Mouse (Mus musculus) cortical plate, adult 2 months (tissue): ENCODE results near the gene Ism2. TPM values are rescaled to one million over a fixed set of nuclear protein-coding genes. Genes with fewer than 3 reads are reported as not detected.

ENCODE experiments used
- H3K27ac ChIP-seq: fragments of 200-500 bp; 2 replicates; pipeline ENCODE4 v1.5.1; 2012; ENCODE audit warnings: low read length, control low read depth, inconsistent platforms; ENCODE audit not compliant: insufficient read depth
- H3K4me1 ChIP-seq: fragments of 200-500 bp; 2 replicates; pipeline ENCODE4 v1.6.1; 2011; ENCODE audit warnings: low read length; ENCODE audit not compliant: control insufficient read depth, insufficient read depth
- H3K4me3 ChIP-seq: fragments of 200-500 bp; 2 replicates; pipeline ENCODE4 v1.5.1; 2011; ENCODE audit warnings: mild to moderate bottlenecking, low read length, control low read depth; ENCODE audit not compliant: insufficient read depth
- CTCF ChIP-seq: fragments of 200-500 bp; IDR thresholded peaks from 2 replicates; pipeline ENCODE4 v1.5.1; 2011; ENCODE audit warnings: mild to moderate bottlenecking, control low read depth, low read length; ENCODE audit not compliant: insufficient read depth; ENCODE audit errors: extremely low read depth
- POLR2A ChIP-seq: fragments of 200-500 bp; IDR thresholded peaks from 2 replicates; pipeline ENCODE4 v1.6.1; 2011; ENCODE audit warnings: mild to moderate bottlenecking, low read length, control low read depth; ENCODE audit not compliant: insufficient read depth; ENCODE audit errors: extremely low read depth
- polyA plus RNA-seq: library from polyadenylated mRNA; depleted of rRNA; stranded (reverse); fragments of >200 nt; gene quantifications from 2 replicates; pipeline ENCODE4 v1.2.3, GENCODE M21; 2012; rRNA removed

The Ism2 gene
- polyA plus RNA-seq, result 0.23 and 0.25 TPM in 2 replicates

GRCm38 (mm10) chr12:87299657-87300440, at the start of gene Ism2:
Ism2 (minus strand) TSS chr12:87299705.
- TF ChIP-seq CTCF, result no peak
- TF ChIP-seq POLR2A, result no peak
- Histone ChIP-seq H3K4me1 (no peaks in the 10 kb centered on the region), H3K4me3 (peak within 1 kb of the TSS; percentile 22), H3K27ac (no peak within 1 kb of the TSS)

GRCm38 (mm10) chr12:87348029-87348428, 48.5 kb upstream of the Ism2 start:
- TF ChIP-seq POLR2A (no peak), CTCF (no peak)
- H3K4me1 ChIP-seq, result no peaks in the 10 kb centered on the region
- no peak overlapping the region for H3K27ac ChIP-seq
- no peak overlapping the region for H3K4me3 ChIP-seq

GRCm38 (mm10) chr12:87347511-87347910, 48.0 kb upstream of the Ism2 start:
- Histone ChIP-seq H3K4me1 (no peaks in the 10 kb centered on the region), H3K27ac (no peak overlapping the region), H3K4me3 (no peak overlapping the region)
- TF ChIP-seq CTCF, result peak; percentile 20; the same call in 1 of the 2 replicates
- no peak for TF ChIP-seq POLR2A

GRCm38 (mm10) chr12:87343084-87343605, 43.6 kb upstream of the Ism2 start:
- no peak overlapping the region for H3K4me3 ChIP-seq
- H3K27ac ChIP-seq, result no peak overlapping the region
- TF ChIP-seq POLR2A (no peak), CTCF (no peak)
- no peaks in the 10 kb centered on the region for H3K4me1 ChIP-seq

GRCm38 (mm10) chr12:87338082-87338481, 38.6 kb upstream of the Ism2 start:
- no peaks in the 10 kb centered on the region for H3K4me1 ChIP-seq
- no peak overlapping the region for H3K4me3 ChIP-seq
- no peak overlapping the region for H3K27ac ChIP-seq
- TF ChIP-seq CTCF (no peak), POLR2A (no peak)

- H3K4me3 ChIP-seq, result no peak overlapping the region
- H3K4me1 ChIP-seq, result peaks cover 3% of the 10 kb centered on the region; the same call in 1 of the 2 replicates
- H3K27ac ChIP-seq, result no peak overlapping the region
- TF ChIP-seq CTCF, result no peak
- no peak for TF ChIP-seq POLR2A
Measured at GRCm38 (mm10) chr12:87334886-87335285, 35.4 kb upstream of the Ism2 start.

GRCm38 (mm10) chr12:87333794-87334193, 34.3 kb upstream of the Ism2 start:
- TF ChIP-seq CTCF, result no peak
- no peak for TF ChIP-seq POLR2A
- Histone ChIP-seq H3K4me1 (peaks cover 3% of the 10 kb centered on the region; the same call in 1 of the 2 replicates), H3K4me3 (no peak overlapping the region), H3K27ac (no peak overlapping the region)

GRCm38 (mm10) chr12:87332511-87332910, 33.0 kb upstream of the Ism2 start:
- TF ChIP-seq POLR2A (no peak), CTCF (no peak)
- no peak overlapping the region for H3K27ac ChIP-seq
- no peak overlapping the region for H3K4me3 ChIP-seq
- peaks cover 3% of the 10 kb centered on the region; the same call in 1 of the 2 replicates for H3K4me1 ChIP-seq

GRCm38 (mm10) chr12:87331908-87332307, 32.4 kb upstream of the Ism2 start:
- TF ChIP-seq POLR2A (no peak), CTCF (no peak)
- Histone ChIP-seq H3K4me3 (no peak overlapping the region), H3K27ac (no peak overlapping the region), H3K4me1 (peaks cover 3% of the 10 kb centered on the region; the same call in 1 of the 2 replicates)

- peaks cover 3% of the 10 kb centered on the region; the same call in 1 of the 2 replicates for H3K4me1 ChIP-seq
- no peak for TF ChIP-seq POLR2A
- no peak for TF ChIP-seq CTCF
- H3K27ac ChIP-seq, result no peak overlapping the region
- no peak overlapping the region for H3K4me3 ChIP-seq
Measured at GRCm38 (mm10) chr12:87331053-87331456, 31.6 kb upstream of the Ism2 start.
